Mouse (Mus musculus) B cell, adult (primary cell): ENCODE results near the gene H1f0. TPM values are rescaled to one million over a fixed set of nuclear protein-coding genes. Genes with fewer than 3 reads are reported as not detected.

Experiments used
- total RNA-seq: library from RNA; stranded (reverse); gene quantifications from 4 replicates; pipeline ENCODE4 v1.2.4, GENCODE M21; 2023; ENCODE audit not compliant: inconsistent age

H1f0 gene
- total RNA-seq, result 3.1 to 4.6 TPM (median 4.0 TPM) in 4 replicates

GRCm38 (mm10) chr15:79028237-79028738 lies at the start of gene H1f0:
TSS of gene H1f0 (plus strand) at chr15:79028450.

GRCm38 (mm10) chr15:79041585-79041984 lies 13.3 kb downstream of the H1f0 start, which contains the start of gene Galr3:
TSS of gene Galr3 (plus strand) at chr15:79041885.

GRCm38 (mm10) chr15:79062376-79063159 lies 34.3 kb downstream of the H1f0 start, which contains the start of gene Ankrd54:
TSS of gene Ankrd54 (minus strand) at chr15:79062893.

GRCm38 (mm10) chr15:79074913-79075532 lies 46.8 kb downstream of the H1f0 start, which contains the start of gene Eif3l:
TSS of gene Eif3l (plus strand) at chr15:79075179.

Other genes with a start within 250 kb of the H1f0 start
- 0.10 to 0.72 TPM (median 0.27 TPM) in 4 replicates for gene Card10, start 225.4 kb upstream of the H1f0 start, total RNA-seq
- not detected in 4 replicates for gene Cdc42ep1, start 185.8 kb upstream of the H1f0 start, total RNA-seq
- gene Lgals2, start 172.9 kb upstream of the H1f0 start, total RNA-seq, result not detected in 4 replicates
- 69.9 to 78.8 TPM (median 71.3 TPM) in 4 replicates for gene Gga1, start 151.3 kb upstream of the H1f0 start, total RNA-seq
- gene Gm49510, start 128.8 kb upstream of the H1f0 start, total RNA-seq, result 1.1 TPM in 1 of 4 replicates, not detected in the others
- 56.8 to 72.2 TPM (median 66.0 TPM) in 4 replicates for gene Sh3bp1, start 128.7 kb upstream of the H1f0 start, total RNA-seq
- 6.8 to 9.7 TPM (median 8.1 TPM) in 4 replicates for gene Pdxp, start 114.5 kb upstream of the H1f0 start, total RNA-seq
- 7.4 to 12.6 TPM (median 9.3 TPM) in 4 replicates for gene Lgals1, start 101.7 kb upstream of the H1f0 start, total RNA-seq
- gene Nol12, start 93.5 kb upstream of the H1f0 start, total RNA-seq, result 40.6 to 43.4 TPM (median 42.8 TPM) in 4 replicates
- 42.1 to 60.9 TPM (median 51.6 TPM) in 4 replicates for gene Triobp, start 80.7 kb upstream of the H1f0 start, total RNA-seq
- not detected in 4 replicates for gene Galr3, start 13.4 kb downstream of the H1f0 start, total RNA-seq
- gene Ankrd54, start 34.4 kb downstream of the H1f0 start, total RNA-seq, result 35.0 to 38.0 TPM (median 36.9 TPM) in 4 replicates
- 103 to 114 TPM (median 111 TPM) in 4 replicates for gene Eif3l, start 46.7 kb downstream of the H1f0 start, total RNA-seq
- gene Micall1, start 80.4 kb downstream of the H1f0 start, total RNA-seq, result 42.4 to 47.6 TPM (median 45.1 TPM) in 4 replicates
- gene Polr2f, start 112.6 kb downstream of the H1f0 start, total RNA-seq, result 47.1 to 58.7 TPM (median 53.7 TPM) in 4 replicates
- gene 1700088E04Rik, start 112.8 kb downstream of the H1f0 start, total RNA-seq, result not detected in 4 replicates
- gene Sox10, start 136.8 kb downstream of the H1f0 start, total RNA-seq, result not detected in 4 replicates
- gene Pick1, start 200.7 kb downstream of the H1f0 start, total RNA-seq, result 31.1 to 41.0 TPM (median 36.1 TPM) in 4 replicates
- 0.60 to 1.3 TPM (median 0.76 TPM) in 4 replicates for gene Gm49486, start 200.9 kb downstream of the H1f0 start, total RNA-seq
- not detected in 4 replicates for gene Slc16a8, start 226.3 kb downstream of the H1f0 start, total RNA-seq